Comparison of ENCODE assay signal across 8 mouse cellular contexts in the genomic region with DNA sequence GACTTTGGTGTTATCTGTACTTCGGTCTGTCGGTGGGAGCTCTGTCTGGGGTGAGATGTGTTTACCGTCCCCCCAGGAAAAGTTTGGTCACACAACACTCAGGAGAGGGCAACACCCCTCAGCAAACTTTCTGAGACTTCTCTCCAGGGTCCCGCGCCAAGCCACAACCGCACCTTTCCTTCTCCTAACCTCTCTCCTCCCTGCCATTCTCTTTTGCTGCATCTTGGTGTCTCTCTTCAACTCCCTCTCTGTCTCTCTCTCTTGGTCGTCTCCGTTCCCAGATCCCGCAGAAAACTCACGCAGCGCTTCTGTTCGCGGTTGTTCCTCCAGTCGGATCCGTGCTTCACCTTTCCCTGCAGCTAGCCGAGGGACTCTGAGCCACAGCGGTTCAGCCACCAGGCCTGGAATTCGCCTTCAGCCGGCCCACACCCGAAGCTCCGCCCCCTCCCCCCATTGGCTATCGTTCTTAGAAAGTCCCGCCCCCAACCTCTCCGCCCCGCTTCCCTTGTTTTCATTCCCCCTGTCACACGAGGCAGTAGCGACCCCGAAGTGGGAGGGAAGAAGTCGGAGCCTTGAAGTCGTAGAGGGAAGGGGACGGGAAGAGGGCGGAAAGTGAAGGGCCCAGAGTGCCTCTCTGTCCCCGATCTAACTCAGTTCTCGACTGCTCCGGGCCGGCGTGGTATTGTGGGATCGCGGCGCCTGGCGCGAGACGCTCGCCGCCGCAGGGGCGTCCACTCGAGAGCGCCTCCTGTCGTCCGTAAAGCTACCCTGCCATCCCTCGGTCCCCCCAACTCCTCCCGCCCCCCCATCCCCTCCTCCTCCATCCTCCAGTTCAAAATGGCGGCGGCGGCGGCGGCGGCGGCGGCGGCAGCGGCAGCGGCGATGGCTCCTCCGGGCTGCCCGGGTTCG. TPM values are rescaled to one million over a fixed set of nuclear protein-coding genes. Genes with fewer than 3 reads are reported as not detected.
DNase-seq lines count a peak whose midpoint lies in the region; ATAC-seq and TF ChIP-seq lines count a peak whose summit lies in the region.

A gene (minus strand): TSS at position 431 of the 909 bp plus-strand sequence.
A gene (plus strand): TSS at position 823 of the 909 bp plus-strand sequence.

- WGBS in forebrain, embryonic 10.5 days = under 1% methylated on average over 65 of the region's 68 CpGs
- under 1% methylated on average over 64 of the region's 68 CpGs for WGBS in heart, embryonic 15.5 days
- under 1% methylated on average over 52 of the region's 68 CpGs for WGBS in liver, embryonic 14.5 days (ENCODE audit: insufficient replicate concordance)
- under 1% methylated on average over 62 of the region's 68 CpGs for WGBS in neural tube, embryonic 11.5 days
- WGBS in stomach, postnatal 0 days = under 1% methylated on average over 56 of the region's 68 CpGs

- peak within 1 kb of the TSS; percentile 87 for H3K4me2 ChIP-seq in heart, embryonic 15.5 days
- peak within 1 kb of the TSS; percentile 98 for H3K4me2 ChIP-seq in liver, embryonic 14.5 days (ENCODE audit: low read depth)
- H3K4me2 ChIP-seq in neural tube, embryonic 11.5 days (ENCODE audit: low read depth) = peak within 1 kb of the TSS; percentile 63
- H3K4me2 ChIP-seq in stomach, postnatal 0 days (replicated peaks; ENCODE audit: low read depth) = peak within 1 kb of the TSS; percentile 86

- H3K36me3 ChIP-seq in forebrain, embryonic 10.5 days (replicated peaks) = no peaks in the 10 kb centered on the region; the same call in 1 of the 2 replicates
- H3K36me3 ChIP-seq in heart, embryonic 15.5 days = no peaks in the 10 kb centered on the region
- H3K36me3 ChIP-seq in liver, embryonic 14.5 days (replicated peaks; ENCODE audit: control insufficient read depth, insufficient read depth, low read depth) = no peaks in the 10 kb centered on the region
- no peaks in the 10 kb centered on the region for H3K36me3 ChIP-seq in neural tube, embryonic 11.5 days (ENCODE audit: control insufficient read depth, insufficient read depth, low read length)
- no peaks in the 10 kb centered on the region for H3K36me3 ChIP-seq in stomach, postnatal 0 days (ENCODE audit: control insufficient read depth, insufficient read depth, low read length)

- no peaks in the 10 kb centered on the region for H3K9me3 ChIP-seq in forebrain, embryonic 10.5 days
- no peaks in the 10 kb centered on the region for H3K9me3 ChIP-seq in heart, embryonic 15.5 days (replicated peaks)
- no peaks in the 10 kb centered on the region for H3K9me3 ChIP-seq in liver, embryonic 14.5 days (ENCODE audit: control insufficient read depth, low read length)
- no peaks in the 10 kb centered on the region for H3K9me3 ChIP-seq in neural tube, embryonic 11.5 days (ENCODE audit: control insufficient read depth, low read length)
- no peaks in the 10 kb centered on the region for H3K9me3 ChIP-seq in stomach, postnatal 0 days (ENCODE audit: control insufficient read depth, low read length)

- peak within 1 kb of the TSS; percentile 100 for H3K9ac ChIP-seq in heart, embryonic 15.5 days
- H3K9ac ChIP-seq in liver, embryonic 14.5 days (replicated peaks) = peak within 1 kb of the TSS; percentile 96
- H3K9ac ChIP-seq in neural tube, embryonic 11.5 days (ENCODE audit: low read length) = peak within 1 kb of the TSS; percentile 100
- peak within 1 kb of the TSS; percentile 99 for H3K9ac ChIP-seq in stomach, postnatal 0 days (ENCODE audit: low read length)

- no peaks in the 10 kb centered on the region for H3K27me3 ChIP-seq in forebrain, embryonic 10.5 days (ENCODE audit: poor library complexity, severe bottlenecking)
- no peaks in the 10 kb centered on the region for H3K27me3 ChIP-seq in heart, embryonic 15.5 days
- H3K27me3 ChIP-seq in liver, embryonic 14.5 days (ENCODE audit: control insufficient read depth, insufficient read depth, low read length) = no peaks in the 10 kb centered on the region
- no peaks in the 10 kb centered on the region for H3K27me3 ChIP-seq in neural tube, embryonic 11.5 days (ENCODE audit: control insufficient read depth, insufficient read depth, low read length)
- no peaks in the 10 kb centered on the region for H3K27me3 ChIP-seq in stomach, postnatal 0 days (ENCODE audit: control insufficient read depth, insufficient read depth, low read length)

- peaks cover 16% of the 10 kb centered on the region for H3K4me1 ChIP-seq in forebrain, embryonic 10.5 days
- peaks cover 18% of the 10 kb centered on the region for H3K4me1 ChIP-seq in heart, embryonic 15.5 days (replicated peaks)
- peaks cover 6 to 7% of the 10 kb centered on the region in 2 experiments for H3K4me1 ChIP-seq in liver, embryonic 14.5 days (replicated peaks; ENCODE audit: control insufficient read depth in 2 of 2, insufficient read depth in 2 of 2, low read length in 1 of 2)
- 0 out of 2 replicates have a peak, but pooled peaks cover 4% of the 10 kb centered on the region for H3K4me1 ChIP-seq in neural tube, embryonic 11.5 days (ENCODE audit: control insufficient read depth, insufficient read depth, low read length)
- H3K4me1 ChIP-seq in stomach, postnatal 0 days (replicated peaks; ENCODE audit: control insufficient read depth, insufficient read depth) = no peaks in the 10 kb centered on the region

- peak within 1 kb of the TSS; percentile 100 for H3K27ac ChIP-seq in forebrain, embryonic 10.5 days
- H3K27ac ChIP-seq in heart, embryonic 15.5 days = peak within 1 kb of the TSS; percentile 97
- peak within 1 kb of the TSS; percentile 83 for H3K27ac ChIP-seq in liver, embryonic 14.5 days
- H3K27ac ChIP-seq in neural tube, embryonic 11.5 days (ENCODE audit: low read depth, low read length) = peak within 1 kb of the TSS; percentile 91
- peak within 1 kb of the TSS; percentile 98 for H3K27ac ChIP-seq in stomach, postnatal 0 days (replicated peaks)

- peak; percentile 86 for TF ChIP-seq CTCF in liver, embryonic 14.5 days (IDR thresholded peaks at IDR 0.05; ENCODE audit: low read depth)
- TF ChIP-seq CTCF in stomach, postnatal 0 days (IDR thresholded peaks at IDR 0.05; ENCODE audit: low read depth) = peak; percentile 83

- no peak for TF ChIP-seq EP300 in liver, embryonic 14.5 days (IDR thresholded peaks at IDR 0.05; ENCODE audit: low read depth)
- TF ChIP-seq EP300 in stomach, postnatal 0 days (optimal IDR thresholded peaks at IDR 0.05) = no peak

- peak; percentile 95 for ATAC-seq in heart, embryonic 15.5 days (replicated peaks; ENCODE audit: insufficient number of reproducible peaks, insufficient read depth, low FRiP score, low read depth)
- peak; percentile 88 for ATAC-seq in liver, embryonic 14.5 days (ENCODE audit: insufficient read depth)
- peak; percentile 94 for ATAC-seq in neural tube, embryonic 11.5 days (ENCODE audit: insufficient read depth, low FRiP score, low TSS enrichment)
- peak; percentile 98 for ATAC-seq in stomach, postnatal 0 days (ENCODE audit: low FRiP score, low TSS enrichment)

- peak within 1 kb of the TSS; percentile 99 for H3K4me3 ChIP-seq in forebrain, embryonic 10.5 days
- H3K4me3 ChIP-seq in heart, embryonic 15.5 days = peak within 1 kb of the TSS; percentile 99
- peak within 1 kb of the TSS; percentile 91 to 100 for H3K4me3 ChIP-seq in liver, embryonic 14.5 days (ENCODE audit: insufficient read depth in 1 of 2, low read depth in 2 of 2, low read length in 2 of 2)
- H3K4me3 ChIP-seq in neural tube, embryonic 11.5 days (ENCODE audit: low read depth, low read length) = peak within 1 kb of the TSS; percentile 100
- H3K4me3 ChIP-seq in stomach, postnatal 0 days (ENCODE audit: low read depth, low read length) = peak within 1 kb of the TSS; percentile 100

- DNase-seq in CD8-positive naive resting alpha-beta T cell, adult 2 months (ENCODE audit: low read depth in 2 of 2, low spot score in 2 of 2) = peak; percentile 88 to 89
- peak; percentile 92 for DNase-seq in c-Kit-positive CD71-negative TER-119-negative erythroid progenitor cells, embryonic 14.5 days (ENCODE audit: low read depth)
- peak; percentile 97 for DNase-seq in forebrain, embryonic 10.5 days (ENCODE audit: extremely low spot score, low spot score)
- peak; percentile 98 for DNase-seq in kidney, postnatal 25 days
- DNase-seq in liver, embryonic 14.5 days (ENCODE audit: low read depth in 3 of 3, low spot score in 3 of 3) = peak; percentile 90 to 93 (median 91)
- peak; percentile 96 for DNase-seq in neural tube, embryonic 11.5 days (ENCODE audit: low spot score)
- peak; percentile 98 for DNase-seq in stomach, postnatal 0 days (ENCODE audit: low spot score)

RNA-seq across cellular contexts. Expression of the first gene that starts in this region (rescaled TPM):
- 30.9 and 32.0 TPM in 2 replicates for polyA plus RNA-seq in forebrain, embryonic 10.5 days (2016; fragmentation: Nextera tagmentation; extraction: Ambion mirVana)
- polyA plus RNA-seq in heart, embryonic 15.5 days (2015; fragmentation: Nextera tagmentation; extraction: Ambion mirVana) = 47.4 and 53.6 TPM in 2 replicates
- polyA plus RNA-seq in liver, embryonic 14.5 days (2012; rRNA removed) = 7.7 and 9.9 TPM in 2 replicates
- polyA plus RNA-seq in liver, embryonic 14.5 days (2014; fragmentation: Nextera tagmentation; extraction: Ambion mirVana) = 16.0 and 16.4 TPM in 2 replicates
- polyA plus RNA-seq in neural tube, embryonic 11.5 days (2014; fragmentation: Nextera tagmentation; extraction: Ambion mirVana) = 37.0 and 41.1 TPM in 2 replicates
- 43.4 and 47.2 TPM in 2 replicates for polyA plus RNA-seq in stomach, postnatal 0 days (2015; fragmentation: Nextera tagmentation; extraction: Ambion mirVana)

RNA-seq across cellular contexts. Expression of the second gene that starts in this region (rescaled TPM):
- 22.3 and 23.4 TPM in 2 replicates for polyA plus RNA-seq in forebrain, embryonic 10.5 days (2016; fragmentation: Nextera tagmentation; extraction: Ambion mirVana)
- 14.4 and 15.1 TPM in 2 replicates for polyA plus RNA-seq in heart, embryonic 15.5 days (2015; fragmentation: Nextera tagmentation; extraction: Ambion mirVana)
- 1.4 and 2.8 TPM in 2 replicates for polyA plus RNA-seq in liver, embryonic 14.5 days (2012; rRNA removed)
- polyA plus RNA-seq in liver, embryonic 14.5 days (2014; fragmentation: Nextera tagmentation; extraction: Ambion mirVana) = 4.9 and 5.0 TPM in 2 replicates
- polyA plus RNA-seq in neural tube, embryonic 11.5 days (2014; fragmentation: Nextera tagmentation; extraction: Ambion mirVana) = 21.8 and 25.3 TPM in 2 replicates
- 9.9 and 10.0 TPM in 2 replicates for polyA plus RNA-seq in stomach, postnatal 0 days (2015; fragmentation: Nextera tagmentation; extraction: Ambion mirVana)

Comparison
In these comparisons a context has a peak if more than half of its experiments do, and no peak if none do; other contexts are left out.
1. Peak in every context shown above with its lines: DNase-seq, ATAC-seq, H3K4me3 ChIP-seq and H3K27ac ChIP-seq.